Mouse (Mus musculus) thymus, postnatal 36 days (tissue): ENCODE measurements around the gene Ptma.
A peak's percentile ranks its signal among the peaks of the same experiment; 100 is the strongest.
"Not testable (repeated sequence)": the region's sequence is repeated elsewhere in the genome, so short reads cannot be mapped to it uniquely, and the experiment has no call there.

Experiments used
- DNase-seq, 2 experiments: peaks; one replicate each; pipeline ENCODE4 v3.0.0; 2022; ENCODE audit warnings: mixed read lengths in 2 of 2

Gene Ptma

GRCm38 (mm10) chr1:86526116-86526788 lies at the start of gene Ptma:
Gene Ptma, plus strand, starts transcription at chr1:86526726.
- peak; percentile 98 to 99 for DNase-seq

- no peak for DNase-seq
Measured at GRCm38 (mm10) chr1:86477738-86478285, 48.7 kb upstream of the Ptma start.

GRCm38 (mm10) chr1:86479099-86479825 lies 47.3 kb upstream of the Ptma start:
- DNase-seq, result no peak

- no peak for DNase-seq
Measured at GRCm38 (mm10) chr1:86480288-86480687, 46.2 kb upstream of the Ptma start.

GRCm38 (mm10) chr1:86480735-86481447 lies 45.6 kb upstream of the Ptma start:
- DNase-seq, result no peak

- no peak for DNase-seq
Measured at GRCm38 (mm10) chr1:86481468-86481867, 45.1 kb upstream of the Ptma start.

GRCm38 (mm10) chr1:86482288-86482687 lies 44.2 kb upstream of the Ptma start:
- DNase-seq, result no peak

- DNase-seq, result no peak
Measured at GRCm38 (mm10) chr1:86482761-86483160, 43.8 kb upstream of the Ptma start.

- no peak for DNase-seq
Measured at GRCm38 (mm10) chr1:86485346-86485745, 41.2 kb upstream of the Ptma start.

- DNase-seq, result not testable (repeated sequence)
Measured at GRCm38 (mm10) chr1:86485858-86486257, 40.7 kb upstream of the Ptma start.

GRCm38 (mm10) chr1:86486703-86487294 lies 39.7 kb upstream of the Ptma start:
- DNase-seq, result no peak

GRCm38 (mm10) chr1:86487295-86487907 lies 39.1 kb upstream of the Ptma start:
- peak; percentile 99 to 100 for DNase-seq

- DNase-seq, result no peak
Measured at GRCm38 (mm10) chr1:86487908-86488314, 38.6 kb upstream of the Ptma start.

GRCm38 (mm10) chr1:86488326-86488725 lies 38.2 kb upstream of the Ptma start:
- DNase-seq, result peak in 1 of 2 experiments; percentile 39

- no peak for DNase-seq
Measured at GRCm38 (mm10) chr1:86488774-86489173, 37.8 kb upstream of the Ptma start.

- DNase-seq, result no peak
Measured at GRCm38 (mm10) chr1:86489901-86490300, 36.6 kb upstream of the Ptma start.

- peak in 1 of 2 experiments; percentile 35 for DNase-seq
Measured at GRCm38 (mm10) chr1:86490697-86491096, 35.8 kb upstream of the Ptma start.

GRCm38 (mm10) chr1:86491533-86492094 lies 34.9 kb upstream of the Ptma start:
- DNase-seq, result peak in 1 of 2 experiments; percentile 48

GRCm38 (mm10) chr1:86492095-86493070 lies 34.1 kb upstream of the Ptma start:
- DNase-seq, result peak in 1 of 2 experiments; percentile 41

- DNase-seq, result no peak
Measured at GRCm38 (mm10) chr1:86493783-86494182, 32.7 kb upstream of the Ptma start.

- no peak for DNase-seq
Measured at GRCm38 (mm10) chr1:86496340-86496739, 30.2 kb upstream of the Ptma start.
